In the genomic region with DNA sequence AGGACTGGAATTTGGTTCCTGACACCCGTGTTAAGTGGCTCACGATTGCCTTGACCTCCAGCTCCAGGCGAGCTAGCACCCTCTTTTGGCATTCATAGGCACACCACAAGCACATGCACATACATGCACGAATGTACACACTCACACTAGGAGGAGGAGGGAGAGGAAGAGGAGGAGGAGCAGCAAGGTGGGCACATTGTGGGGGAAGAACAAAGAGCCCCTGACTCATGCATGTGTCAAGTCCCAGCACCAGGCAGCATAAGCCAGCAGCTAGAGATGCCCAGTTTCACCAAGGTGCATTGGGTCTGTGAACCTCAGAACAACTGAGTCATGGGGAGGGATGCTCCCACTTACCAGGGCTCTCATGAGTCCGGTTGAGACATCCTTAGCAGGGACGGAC, we compare ENCODE assay signal across 25 mouse cellular contexts. TPM values are rescaled to one million over a fixed set of nuclear protein-coding genes. Genes with fewer than 3 reads are reported as not detected.
DNase-seq lines count a peak whose midpoint lies in the region; ATAC-seq and TF ChIP-seq lines count a peak whose summit lies in the region.
"Had no signal": no experiment of that assay in that cellular context is flagged by ENCODE, and none has a peak within 500 bp of the region (broad histone marks: within the 10 kb centered on the region; RNA-seq: fewer than 3 reads in every experiment).

No protein-coding gene starts in this region.

- H3K4me2 ChIP-seq in hindbrain, embryonic 12.5 days (replicated peaks) = no peak overlapping the region
- no peak overlapping the region for H3K4me2 ChIP-seq in hindbrain, postnatal 0 days (ENCODE audit: low read depth, low read length)
- H3K4me2 ChIP-seq in neural tube, embryonic 13.5 days = 0 out of 2 replicates have a peak overlapping the region, but pooled peaks have one; percentile 3
- H3K4me2 ChIP-seq in neural tube, embryonic 15.5 days = no peak overlapping the region
- H3K4me2 ChIP-seq: heart, embryonic 13.5 days; liver, embryonic 12.5 days had no signal

- no peaks in the 10 kb centered on the region for H3K36me3 ChIP-seq in hindbrain, embryonic 12.5 days
- no peaks in the 10 kb centered on the region for H3K36me3 ChIP-seq in hindbrain, postnatal 0 days (ENCODE audit: insufficient read depth, low read length)
- no peaks in the 10 kb centered on the region for H3K36me3 ChIP-seq in neural tube, embryonic 13.5 days
- H3K36me3 ChIP-seq in limb, embryonic 10.5 days = no peaks in the 10 kb centered on the region
- H3K36me3 ChIP-seq in neural tube, embryonic 15.5 days = no peaks in the 10 kb centered on the region
- H3K36me3 ChIP-seq: heart, embryonic 13.5 days; liver, embryonic 12.5 days had no signal

- no peak for ATAC-seq in hindbrain, embryonic 12.5 days (ENCODE audit: low FRiP score)
- ATAC-seq in hindbrain, postnatal 0 days = no peak
- ATAC-seq in neural tube, embryonic 13.5 days (ENCODE audit: low read depth) = no peak
- ATAC-seq in neural tube, embryonic 15.5 days (ENCODE audit: low FRiP score) = no peak
- ATAC-seq: CD4-positive, CD25-positive, alpha-beta regulatory T cell, adult 4 months; forebrain, embryonic 14.5 days; intestine, postnatal 0 days; liver, postnatal 0 days had no signal

- DNase-seq in hindbrain, postnatal 0 days (ENCODE audit: low spot score) = no peak
- DNase-seq in neural tube, embryonic 10.5 days (ENCODE audit: extremely low spot score, low spot score) = no peak
- DNase-seq in limb, embryonic 10.5 days (ENCODE audit: low spot score) = no peak
- DNase-seq in retina, postnatal 1 day = no peak
- no peak for DNase-seq in kidney, adult 9 months
- DNase-seq: adrenal gland, postnatal 14 days; cerebellum, adult 11 months; cerebellum, adult 9-10 months; cerebellum, postnatal 36 days; heart, adult 2 months; heart, postnatal 14 days; kidney, postnatal 14 days; layer of hippocampus, adult 9-11 months; lung, postnatal 36 days; thymus, adult 2 months had no signal

- H3K4me3 ChIP-seq in hindbrain, embryonic 12.5 days = no peak overlapping the region
- no peak overlapping the region for H3K4me3 ChIP-seq in hindbrain, postnatal 0 days (ENCODE audit: low read length)
- H3K4me3 ChIP-seq in neural tube, embryonic 13.5 days = no peak overlapping the region
- no peak overlapping the region for H3K4me3 ChIP-seq in limb, embryonic 10.5 days
- no peak overlapping the region for H3K4me3 ChIP-seq in neural tube, embryonic 15.5 days (replicated peaks)
- H3K4me3 ChIP-seq: heart, adult 2 months; heart, embryonic 13.5 days; liver, embryonic 12.5 days had no signal

- 13% methylated on average over 6 of the region's 6 CpGs for WGBS in hindbrain, embryonic 12.5 days
- WGBS in hindbrain, postnatal 0 days = 12% methylated on average over 6 of the region's 6 CpGs
- WGBS in neural tube, embryonic 13.5 days = 13% methylated on average over 6 of the region's 6 CpGs
- WGBS in limb, embryonic 10.5 days = 14% methylated on average over 6 of the region's 6 CpGs
- WGBS in neural tube, embryonic 15.5 days = 14% methylated on average over 6 of the region's 6 CpGs

- H3K27me3 ChIP-seq in hindbrain, embryonic 12.5 days = peaks cover 92% of the 10 kb centered on the region
- H3K27me3 ChIP-seq in hindbrain, postnatal 0 days (ENCODE audit: insufficient read depth, low read length) = peaks cover 36% of the 10 kb centered on the region
- H3K27me3 ChIP-seq in neural tube, embryonic 13.5 days = peaks cover 97% of the 10 kb centered on the region
- peaks cover 71% of the 10 kb centered on the region for H3K27me3 ChIP-seq in limb, embryonic 10.5 days (ENCODE audit: low read depth, poor library complexity, severe bottlenecking)
- H3K27me3 ChIP-seq in neural tube, embryonic 15.5 days (replicated peaks) = peaks cover 70% of the 10 kb centered on the region

- peaks cover 63% of the 10 kb centered on the region for H3K4me1 ChIP-seq in hindbrain, embryonic 12.5 days
- H3K4me1 ChIP-seq in hindbrain, postnatal 0 days (ENCODE audit: insufficient read depth, low read length) = peaks cover 7% of the 10 kb centered on the region; the same call in 1 of the 2 replicates
- H3K4me1 ChIP-seq in neural tube, embryonic 13.5 days (replicated peaks) = peaks cover 79% of the 10 kb centered on the region
- peaks cover 97% of the 10 kb centered on the region for H3K4me1 ChIP-seq in limb, embryonic 10.5 days
- H3K4me1 ChIP-seq in neural tube, embryonic 15.5 days = peaks cover 69% of the 10 kb centered on the region

- TF ChIP-seq CTCF in hindbrain, postnatal 0 days (IDR thresholded peaks at IDR 0.05; ENCODE audit: low read depth) = no peak

- no peak overlapping the region for H3K9ac ChIP-seq in hindbrain, embryonic 12.5 days
- H3K9ac ChIP-seq in hindbrain, postnatal 0 days (replicated peaks; ENCODE audit: low read length) = no peak overlapping the region
- H3K9ac ChIP-seq in neural tube, embryonic 13.5 days = peak overlapping the region; percentile 58; the same call in 1 of the 2 replicates
- no peak overlapping the region for H3K9ac ChIP-seq in neural tube, embryonic 15.5 days (replicated peaks)
- H3K9ac ChIP-seq: heart, embryonic 13.5 days; liver, embryonic 12.5 days; liver, postnatal 0 days had no signal

- H3K9me3 ChIP-seq in hindbrain, embryonic 12.5 days (replicated peaks) = no peaks in the 10 kb centered on the region
- no peaks in the 10 kb centered on the region for H3K9me3 ChIP-seq in hindbrain, postnatal 0 days (ENCODE audit: low read length)
- no peaks in the 10 kb centered on the region for H3K9me3 ChIP-seq in neural tube, embryonic 13.5 days
- no peaks in the 10 kb centered on the region for H3K9me3 ChIP-seq in limb, embryonic 10.5 days (replicated peaks)
- no peaks in the 10 kb centered on the region for H3K9me3 ChIP-seq in neural tube, embryonic 15.5 days (replicated peaks)
- H3K9me3 ChIP-seq: heart, embryonic 13.5 days; liver, embryonic 12.5 days had no signal

- peak overlapping the region; percentile 40; the same call in 1 of the 2 replicates for H3K27ac ChIP-seq in hindbrain, embryonic 12.5 days
- H3K27ac ChIP-seq in hindbrain, postnatal 0 days = no peak overlapping the region
- peak overlapping the region; percentile 85 for H3K27ac ChIP-seq in neural tube, embryonic 13.5 days (replicated peaks)
- H3K27ac ChIP-seq in limb, embryonic 10.5 days = peak overlapping the region; percentile 88
- H3K27ac ChIP-seq in neural tube, embryonic 15.5 days (replicated peaks) = peak overlapping the region; percentile 85
- H3K27ac ChIP-seq: heart, adult 2 months; heart, embryonic 13.5 days; liver, embryonic 12.5 days had no signal

RNA-seq across cellular contexts. Expression of a gene that starts 56.5 kb away (rescaled TPM):
- polyA plus RNA-seq in hindbrain, embryonic 12.5 days (2016; fragmentation: Nextera tagmentation; extraction: Ambion mirVana) = 5.0 and 5.6 TPM in 2 replicates
- total RNA-seq in hindbrain, postnatal 0 days (2014; rRNA removed) = 17.3 and 21.1 TPM in 2 replicates
- polyA plus RNA-seq in hindbrain, postnatal 0 days (2015; fragmentation: Nextera tagmentation; extraction: Ambion mirVana) = 2.1 and 2.2 TPM in 2 replicates
- polyA plus RNA-seq in neural tube, embryonic 13.5 days (2015; fragmentation: Nextera tagmentation; extraction: Ambion mirVana) = 9.1 and 11.1 TPM in 2 replicates
- polyA plus RNA-seq in limb, embryonic 10.5 days (2016; fragmentation: Nextera tagmentation; extraction: Ambion mirVana) = 11.0 and 13.9 TPM in 2 replicates
- polyA plus RNA-seq in neural tube, embryonic 15.5 days (2015; fragmentation: Nextera tagmentation; extraction: Ambion mirVana) = 7.9 and 8.5 TPM in 2 replicates
- total RNA-seq: adrenal gland, postnatal 14 days had no signal
- polyA plus RNA-seq: CD4-positive, CD25-positive, alpha-beta regulatory T cell, adult 4 months; heart, embryonic 13.5 days; intestine, postnatal 0 days; liver, embryonic 12.5 days; liver, postnatal 0 days; lung, embryonic 16.5 days had no signal
